Mouse (Mus musculus) right cerebral cortex, adult 18-20 months (tissue): ENCODE measurements at regions not wholly inside any gene's neighbourhood (a gene's known extent, or its start where the extent isn't known, plus 50 kb on each side); places are given as distances from the start of the nearest gene placed in this dataset.

Experiments
- DNase-seq: peaks from one replicate; pipeline ENCODE4 v3.0.0; 2022; ENCODE audit warnings: mixed read lengths

DNA sequence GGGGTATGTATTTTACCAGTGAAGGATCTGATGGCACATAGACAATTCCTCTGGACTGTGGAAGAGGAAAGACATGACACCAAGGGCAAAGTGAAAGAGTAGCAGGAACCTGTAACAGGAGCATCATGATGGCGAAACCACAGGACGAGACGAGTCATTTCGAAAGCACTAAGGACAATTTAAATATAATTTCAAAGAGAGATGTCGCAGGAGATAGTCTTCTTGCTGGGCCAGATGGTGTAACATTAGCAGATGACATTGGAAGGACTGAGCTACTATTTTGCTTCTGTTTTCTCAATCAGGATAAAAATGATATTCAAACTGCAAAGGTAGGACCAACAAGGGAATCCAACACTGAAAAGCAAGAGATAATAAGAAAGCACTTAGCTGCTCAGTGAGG lies 1009.7 kb upstream of the Adgrl4 start:
- DNase-seq = no peak

DNA sequence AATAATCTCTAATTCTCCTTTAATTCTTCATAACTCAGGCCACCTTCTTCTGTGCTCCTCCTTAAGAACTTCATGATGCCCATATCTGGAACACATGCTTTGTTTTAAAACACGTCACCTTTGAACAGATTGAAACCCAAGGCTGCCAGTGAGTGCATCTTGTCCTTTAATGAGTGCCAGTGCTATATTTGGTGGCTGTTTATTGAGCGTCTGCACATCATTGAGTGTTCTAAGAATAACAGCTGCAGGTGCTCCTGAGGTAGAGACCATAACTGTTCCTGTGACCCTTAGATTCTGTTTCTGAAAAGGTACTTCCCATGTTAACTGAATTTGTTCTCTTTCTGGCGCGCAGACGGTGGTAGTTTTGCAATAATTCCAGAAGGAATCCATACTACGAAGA lies 1006.4 kb upstream of the Adgrl4 start:
- no peak for DNase-seq

DNA sequence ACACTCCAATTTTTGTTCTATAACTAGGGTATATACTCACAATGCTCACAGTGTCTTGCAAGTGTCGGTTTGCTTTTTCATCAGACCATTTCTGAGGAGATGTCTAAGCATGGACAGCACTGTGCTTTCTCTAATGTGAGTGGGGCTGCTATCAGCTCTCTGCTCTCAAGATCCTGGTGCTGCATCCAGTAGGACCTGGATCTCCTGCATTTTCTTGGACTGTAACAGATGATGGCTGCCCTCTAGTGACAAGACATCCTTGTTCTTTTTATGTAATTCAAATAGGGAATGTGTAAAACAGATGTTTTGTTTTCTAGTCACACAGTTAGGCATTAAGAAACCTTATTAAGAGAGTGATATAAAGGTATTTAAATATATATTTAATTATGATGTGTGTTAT lies 1002.5 kb upstream of the Adgrl4 start:
- DNase-seq = peak; percentile 6

DNA sequence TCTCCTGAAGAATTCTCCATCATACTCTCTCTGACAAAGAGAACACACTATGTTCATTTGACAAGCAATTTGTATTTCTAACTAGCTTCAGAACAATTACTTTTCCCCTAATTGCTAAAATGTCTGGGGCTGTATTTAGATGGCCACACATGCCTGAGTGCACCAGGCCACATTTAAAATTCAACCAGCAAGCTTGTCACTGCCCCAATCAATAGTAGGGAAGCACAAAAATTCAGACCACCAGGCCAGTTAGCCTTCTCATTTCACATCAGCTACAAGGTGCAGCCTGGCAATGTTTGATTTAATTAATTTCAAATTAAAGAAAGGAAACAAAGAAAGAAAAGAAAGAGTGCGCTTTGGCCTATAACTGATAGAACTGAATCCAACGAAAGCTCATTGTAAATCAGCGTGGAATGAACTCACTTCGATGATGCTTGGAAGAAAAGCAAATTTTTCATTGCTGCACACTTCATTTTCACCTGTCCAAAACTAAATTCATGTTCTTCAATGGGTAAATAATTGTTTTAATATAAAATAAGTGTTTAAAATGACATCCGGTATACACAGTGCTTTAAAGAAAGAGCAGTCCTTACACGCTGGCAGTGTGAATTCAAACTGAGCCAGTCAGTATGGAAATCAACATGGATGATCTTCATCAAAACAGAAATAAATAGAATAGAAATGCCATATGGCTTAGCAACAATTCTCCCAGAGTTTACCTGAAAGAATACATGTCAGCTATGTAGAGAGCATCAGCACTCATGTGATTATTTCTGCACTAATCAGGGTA lies 1001.7 kb upstream of the Adgrl4 start:
- no peak for DNase-seq
